Mouse (Mus musculus) midbrain, embryonic 13.5 days (tissue): ENCODE results near the gene Tmem35b. TPM values are rescaled to one million over a fixed set of nuclear protein-coding genes. Genes with fewer than 3 reads are reported as not detected.
A peak's percentile ranks its signal among the peaks of the same experiment; 100 is the strongest.
"Not testable (repeated sequence)": the region's sequence is repeated elsewhere in the genome, so short reads cannot be mapped to it uniquely, and the experiment has no call there.

ENCODE experiments used
- ATAC-seq: fragments of 200-750 bp; cut with Nextera tagmentation; 2 replicates; pipeline ENCODE4 v1.8.0; 2017; ENCODE audit warnings: mild to moderate bottlenecking, moderate TSS enrichment, moderate library complexity
- H3K27ac ChIP-seq: fragments of 300-500 bp; sonication (generic); 2 replicates; pipeline ENCODE4 v1.5.1; 2015; ENCODE audit warnings: inconsistent platforms, mild to moderate bottlenecking, moderate library complexity
- H3K27me3 ChIP-seq: fragments of 300-500 bp; sonication (generic); 2 replicates; pipeline ENCODE4 v1.6.1; 2015; ENCODE audit warnings: mild to moderate bottlenecking, inconsistent platforms
- H3K36me3 ChIP-seq: fragments of 300-500 bp; sonication (generic); 2 replicates; pipeline ENCODE4 v1.6.1; 2015; ENCODE audit warnings: mild to moderate bottlenecking, inconsistent platforms
- H3K4me1 ChIP-seq: fragments of 300-500 bp; sonication (generic); replicated peaks from 2 replicates; pipeline ENCODE4 v1.6.1; 2015; ENCODE audit warnings: inconsistent platforms
- H3K4me2 ChIP-seq: fragments of 300-500 bp; sonication (generic); replicated peaks from 2 replicates; pipeline ENCODE4 v1.6.1; 2015; ENCODE audit warnings: moderate library complexity, mild to moderate bottlenecking, inconsistent platforms
- H3K4me3 ChIP-seq: fragments of 300-500 bp; sonication (generic); replicated peaks from 2 replicates; pipeline ENCODE4 v1.5.1; 2015; ENCODE audit warnings: mild to moderate bottlenecking, inconsistent platforms
- H3K9ac ChIP-seq: fragments of 300-500 bp; sonication (generic); replicated peaks from 2 replicates; pipeline ENCODE4 v1.6.1; 2015; ENCODE audit warnings: mild to moderate bottlenecking, inconsistent platforms
- H3K9me3 ChIP-seq: fragments of 300-500 bp; sonication (generic); 2 replicates; pipeline ENCODE4 v1.6.1; 2016; ENCODE audit warnings: mild to moderate bottlenecking, inconsistent platforms
- WGBS: fragments of 180-500 bp; shearing (Covaris S2); methylation state at CpG from one replicate; pipeline ENCODE4 v1.1.7; 2015; 5-methylcytosine and 5-hydroxymethylcytosine counted together
- polyA plus RNA-seq: library from polyadenylated mRNA; unstranded; fragments of >200 nt; fragmentation: Nextera tagmentation; extraction: Ambion mirVana; gene quantifications from 2 replicates; pipeline ENCODE4 v1.2.1, GENCODE M21; 2015

The Tmem35b gene
- polyA plus RNA-seq, result 20.3 and 21.4 TPM in 2 replicates

GRCm38 (mm10) chr4:127123391-127123790 is at the start of gene Tmem35b:
TSS of gene Tmem35b (plus strand) at chr4:127123691.
- Histone ChIP-seq H3K4me3 (no peak within 1 kb of the TSS), H3K36me3 (peaks cover 17% of the 10 kb centered on the region; the same call in 1 of the 2 replicates), H3K9me3 (no peaks in the 10 kb centered on the region), H3K27me3 (no peaks in the 10 kb centered on the region), H3K4me2 (no peak within 1 kb of the TSS), H3K9ac (no peak within 1 kb of the TSS), H3K4me1 (peaks cover 13% of the 10 kb centered on the region), H3K27ac (no peak within 1 kb of the TSS)
- WGBS, result 94% methylated on average over 5 of the region's 5 CpGs
- no peak for ATAC-seq

DNA sequence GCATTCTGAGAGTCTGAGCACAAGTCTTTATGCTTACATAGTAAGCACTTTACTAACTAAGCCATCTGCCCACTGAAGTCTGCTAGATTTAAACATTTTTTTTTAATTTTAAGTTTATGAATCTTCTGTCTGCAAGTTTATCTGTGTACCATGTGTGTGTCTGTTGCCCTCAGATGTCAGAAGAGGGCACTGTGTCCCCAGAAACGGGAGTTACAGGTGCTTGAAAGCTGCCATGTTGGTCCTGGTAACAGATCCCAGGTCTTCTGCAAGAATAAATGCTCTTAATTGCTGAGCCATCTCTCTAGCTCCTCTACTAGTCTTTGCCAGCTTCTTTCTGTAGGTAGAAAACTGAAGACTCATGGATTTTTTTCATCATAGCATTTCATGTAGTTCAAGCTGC is 48.6 kb upstream of the Tmem35b start:
- ATAC-seq, result no peak
- no peak overlapping the region for H3K27ac ChIP-seq

GRCm38 (mm10) chr4:127076875-127077548 is 46.5 kb upstream of the Tmem35b start, which contains the start of gene Zmym6:
TSS of gene Zmym6 (plus strand) at chr4:127077383.
- Histone ChIP-seq H3K9me3 (no peaks in the 10 kb centered on the region), H3K9ac (peak within 1 kb of the TSS; percentile 68), H3K4me1 (peaks cover 22% of the 10 kb centered on the region), H3K4me3 (peak within 1 kb of the TSS; percentile 67), H3K27me3 (no peaks in the 10 kb centered on the region), H3K4me2 (peak within 1 kb of the TSS; percentile 66), H3K36me3 (no peaks in the 10 kb centered on the region), H3K27ac (peak within 1 kb of the TSS; percentile 92)
- peak; percentile 99 for ATAC-seq
- under 1% methylated on average over 46 of the region's 46 CpGs for WGBS

More for the DNA sequence above, 48.6 kb upstream of the Tmem35b start:
- H3K4me3 ChIP-seq, result no peak overlapping the region
- no peaks in the 10 kb centered on the region for H3K9me3 ChIP-seq
- H3K27me3 ChIP-seq, result no peaks in the 10 kb centered on the region
- peaks cover 17% of the 10 kb centered on the region for H3K4me1 ChIP-seq
- no peaks in the 10 kb centered on the region for H3K36me3 ChIP-seq
- H3K4me2 ChIP-seq, result no peak overlapping the region
- 64% methylated on average over 1 of the region's 1 CpGs for whole genome bisulfite sequencing
- no peak overlapping the region for H3K9ac ChIP-seq

- no peak for ATAC-seq
- peaks cover 22% of the 10 kb centered on the region for H3K4me1 ChIP-seq
- H3K27me3 ChIP-seq, result no peaks in the 10 kb centered on the region
- H3K27ac ChIP-seq, result no peak overlapping the region
- H3K9ac ChIP-seq, result no peak overlapping the region
- no peak overlapping the region for H3K4me2 ChIP-seq
- no peaks in the 10 kb centered on the region for H3K9me3 ChIP-seq
- WGBS, result 27% methylated on average over 1 of the region's 1 CpGs
- no peaks in the 10 kb centered on the region for H3K36me3 ChIP-seq
- no peak overlapping the region for H3K4me3 ChIP-seq
Measured at GRCm38 (mm10) chr4:127080806-127081205, 42.7 kb upstream of the Tmem35b start.

DNA sequence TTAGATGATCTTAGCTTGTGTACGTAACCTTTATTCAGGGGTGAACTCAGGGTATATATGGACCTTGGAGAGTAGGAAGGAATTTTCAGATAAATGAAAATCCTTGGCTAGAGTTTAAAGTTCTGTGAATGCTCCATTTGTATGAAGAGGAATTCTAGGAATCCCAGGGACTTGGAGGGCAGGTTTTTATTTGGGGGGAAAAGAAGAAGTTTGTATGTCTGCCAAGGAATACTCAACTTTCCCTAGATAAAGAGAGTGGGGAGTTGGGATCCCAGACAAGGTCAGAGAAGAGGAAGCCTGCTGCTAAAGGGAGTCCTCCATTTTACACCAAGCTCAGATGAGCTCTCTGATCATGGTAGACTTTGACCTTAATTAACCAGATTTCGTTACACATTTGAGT is 40.4 kb upstream of the Tmem35b start:
- H3K4me2 ChIP-seq, result no peak overlapping the region
- 91% methylated on average over 2 of the region's 2 CpGs for WGBS
- ATAC-seq, result no peak
- no peak overlapping the region for H3K4me3 ChIP-seq
- H3K9ac ChIP-seq, result no peak overlapping the region
- no peaks in the 10 kb centered on the region for H3K27me3 ChIP-seq
- peaks cover 3% of the 10 kb centered on the region for H3K36me3 ChIP-seq
- H3K27ac ChIP-seq, result no peak overlapping the region
- no peaks in the 10 kb centered on the region for H3K9me3 ChIP-seq
- H3K4me1 ChIP-seq, result peaks cover 18% of the 10 kb centered on the region

- Histone ChIP-seq H3K27ac (no peak overlapping the region), H3K4me3 (no peak overlapping the region), H3K9ac (no peak overlapping the region), H3K4me2 (no peak overlapping the region), H3K4me1 (no peaks in the 10 kb centered on the region), H3K36me3 (peaks cover 16% of the 10 kb centered on the region), H3K9me3 (no peaks in the 10 kb centered on the region), H3K27me3 (no peaks in the 10 kb centered on the region)
- WGBS, result 83% methylated on average over 1 of the region's 1 CpGs
- no peak for ATAC-seq
Measured at GRCm38 (mm10) chr4:127085761-127086160, 37.7 kb upstream of the Tmem35b start.

DNA sequence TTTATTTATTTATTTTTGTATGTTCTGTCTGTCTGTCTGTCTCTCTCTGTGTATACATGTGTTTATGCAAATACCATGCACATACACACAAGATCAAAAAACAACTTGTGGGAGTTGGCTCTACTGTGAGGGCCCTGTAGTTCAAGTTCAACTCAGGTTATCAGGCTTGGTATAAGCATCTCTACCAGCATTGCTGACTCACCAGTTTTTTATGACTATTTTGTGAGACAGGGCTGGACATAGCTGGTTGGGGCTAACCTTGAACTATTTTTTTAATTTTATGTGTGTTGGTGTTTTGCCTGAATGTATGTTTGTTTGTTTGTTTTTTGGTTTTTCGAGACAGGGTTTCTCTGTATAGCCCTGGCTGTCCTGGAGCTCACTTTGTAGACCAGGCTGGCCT is 32.3 kb upstream of the Tmem35b start:
- Histone ChIP-seq H3K4me3 (no peak overlapping the region), H3K27me3 (no peaks in the 10 kb centered on the region), H3K9ac (no peak overlapping the region), H3K36me3 (peaks cover 30% of the 10 kb centered on the region), H3K4me1 (no peaks in the 10 kb centered on the region), H3K4me2 (no peak overlapping the region), H3K27ac (no peak overlapping the region), H3K9me3 (no peaks in the 10 kb centered on the region)
- no peak for ATAC-seq
- 89% methylated on average over 1 of the region's 1 CpGs for WGBS

DNA sequence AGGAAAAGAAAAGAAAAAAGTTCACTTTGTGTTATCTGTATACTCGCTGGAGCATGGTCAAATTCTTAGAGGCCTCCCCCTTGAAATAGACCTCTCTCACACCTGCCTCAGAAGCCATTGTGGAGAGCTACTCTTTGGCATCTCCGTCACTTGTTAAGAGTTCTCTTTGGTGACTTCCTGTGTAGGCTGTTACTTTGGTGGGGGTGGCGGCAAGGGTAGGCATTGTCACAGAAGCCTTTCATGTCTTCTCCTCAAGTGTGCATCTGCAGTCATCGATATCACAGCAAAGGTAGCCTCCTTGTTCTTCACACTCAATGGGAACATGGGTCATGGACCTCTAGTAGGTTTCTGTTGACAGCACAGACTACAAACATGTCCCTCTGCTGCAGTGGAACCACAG is 28.4 kb upstream of the Tmem35b start:
- Histone ChIP-seq H3K27me3 (no peaks in the 10 kb centered on the region), H3K9me3 (no peaks in the 10 kb centered on the region), H3K9ac (no peak overlapping the region), H3K27ac (no peak overlapping the region), H3K4me1 (no peaks in the 10 kb centered on the region), H3K4me2 (no peak overlapping the region), H3K4me3 (no peak overlapping the region), H3K36me3 (peaks cover 22% of the 10 kb centered on the region)
- no peak for ATAC-seq
- WGBS, result 93% methylated on average over 4 of the region's 4 CpGs

DNA sequence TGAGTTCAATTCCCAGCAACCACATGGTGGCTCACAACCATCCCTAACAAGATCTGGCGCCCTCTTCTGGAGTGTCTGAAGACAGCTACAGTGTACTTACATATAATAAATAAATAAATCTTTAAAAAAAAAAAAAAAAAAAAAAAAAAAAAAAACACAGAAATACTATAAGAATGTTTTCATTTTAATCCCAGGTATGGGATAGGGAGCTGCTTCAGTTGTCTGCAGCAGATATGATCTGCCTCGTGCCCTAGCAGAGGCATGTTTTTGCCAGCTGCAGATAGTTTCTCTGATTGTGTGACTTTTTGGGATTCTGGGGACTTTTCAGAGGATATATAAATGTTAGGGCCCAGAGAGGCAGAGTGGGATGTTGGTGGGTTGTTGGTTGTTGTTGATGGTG is 23.9 kb upstream of the Tmem35b start:
- not testable (repeated sequence) for H3K9me3 ChIP-seq, H3K27me3 ChIP-seq, H3K27ac ChIP-seq, H3K4me1 ChIP-seq, H3K4me2 ChIP-seq, ATAC-seq, H3K4me3 ChIP-seq, H3K9ac ChIP-seq
- H3K36me3 ChIP-seq, result peaks cover 41% of the 10 kb centered on the region
- 100% methylated on average over 1 of the region's 2 CpGs for WGBS

DNA sequence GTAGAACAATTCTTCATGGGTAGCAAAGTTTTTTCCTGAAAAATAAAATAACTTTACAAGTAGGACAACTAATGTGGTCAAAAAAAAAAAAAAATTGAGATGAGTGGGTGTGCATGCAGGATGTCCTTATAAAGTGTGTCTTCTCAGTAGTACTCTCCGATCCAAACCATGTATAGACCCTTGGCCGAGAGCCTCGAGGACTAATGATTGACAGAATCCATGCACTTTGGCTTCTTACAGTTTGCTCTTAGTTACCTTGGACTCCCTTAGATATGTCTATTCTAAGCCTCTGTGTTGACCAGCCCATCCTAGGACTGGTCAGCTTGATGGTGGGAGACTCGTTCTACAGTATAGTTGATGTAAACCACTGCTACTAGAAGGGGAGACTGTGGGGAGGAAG is 15.9 kb upstream of the Tmem35b start:
- H3K9ac ChIP-seq, result no peak overlapping the region
- H3K4me3 ChIP-seq, result no peak overlapping the region
- ATAC-seq, result no peak
- no peak overlapping the region for H3K4me2 ChIP-seq
- no peaks in the 10 kb centered on the region; the same call in 1 of the 2 replicates for H3K9me3 ChIP-seq
- WGBS, result 95% methylated on average over 4 of the region's 4 CpGs
- H3K27ac ChIP-seq, result no peak overlapping the region
- no peaks in the 10 kb centered on the region for H3K4me1 ChIP-seq
- H3K27me3 ChIP-seq, result no peaks in the 10 kb centered on the region
- H3K36me3 ChIP-seq, result peaks cover 53% of the 10 kb centered on the region

DNA sequence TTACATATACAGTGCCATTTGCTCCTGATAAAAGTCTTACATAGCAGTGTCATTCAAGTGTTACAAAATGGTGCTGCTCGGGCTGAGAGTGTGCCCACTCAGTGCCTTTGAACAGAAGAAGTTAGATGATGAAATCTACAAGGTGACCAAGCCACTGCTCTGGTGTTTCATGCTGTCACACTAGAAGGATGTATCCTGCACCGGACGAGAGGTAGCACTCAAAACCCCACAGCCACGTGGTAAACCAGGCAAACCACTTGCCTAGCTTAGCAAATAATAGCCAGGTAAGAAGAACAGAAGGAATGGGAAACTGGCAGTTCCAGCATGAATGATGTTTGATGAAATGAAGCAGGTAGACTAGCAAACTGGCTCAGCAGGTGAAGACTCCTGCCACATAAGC is 12.9 kb upstream of the Tmem35b start:
- Histone ChIP-seq H3K4me3 (no peak overlapping the region), H3K9ac (no peak overlapping the region), H3K36me3 (peaks cover 48% of the 10 kb centered on the region), H3K27ac (no peak overlapping the region), H3K4me2 (no peak overlapping the region), H3K9me3 (no peaks in the 10 kb centered on the region; the same call in 1 of the 2 replicates), H3K4me1 (no peaks in the 10 kb centered on the region), H3K27me3 (no peaks in the 10 kb centered on the region)
- 77% methylated on average over 4 of the region's 4 CpGs for WGBS
- no peak for ATAC-seq

DNA sequence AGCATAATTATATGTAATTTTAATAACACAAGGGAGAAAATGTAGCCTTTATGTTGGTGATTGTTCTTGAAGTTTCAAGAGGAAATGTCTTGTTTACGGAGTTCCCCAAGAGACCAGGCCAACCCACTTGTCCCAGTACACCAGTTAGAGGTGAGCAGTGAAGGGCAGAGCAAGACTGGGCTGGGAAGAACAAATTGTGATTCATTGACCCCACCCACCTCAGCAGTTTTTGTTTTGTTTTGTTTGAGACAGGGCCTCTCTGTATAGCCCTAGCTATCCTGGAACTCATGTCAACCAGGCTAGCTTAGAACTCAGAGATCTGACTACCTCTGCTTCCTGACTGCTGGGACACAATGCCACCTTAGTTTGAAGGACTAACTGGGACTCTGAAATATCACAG is 840 bp downstream of the Tmem35b start:
- Histone ChIP-seq H3K9ac (no peak overlapping the region), H3K27me3 (no peaks in the 10 kb centered on the region), H3K27ac (no peak overlapping the region), H3K36me3 (peaks cover 22% of the 10 kb centered on the region), H3K4me3 (no peak overlapping the region), H3K4me2 (no peak overlapping the region), H3K4me1 (peaks cover 13% of the 10 kb centered on the region), H3K9me3 (no peaks in the 10 kb centered on the region)
- ATAC-seq, result no peak
- WGBS, result 90% methylated on average over 1 of the region's 1 CpGs
